Mouse (Mus musculus) cerebellum, adult 11 months (tissue): ENCODE results near the gene Plxna4.

Experiments used
- DNase-seq: peaks from one replicate; pipeline ENCODE4 v3.0.0; 2022

The Plxna4 gene

GRCm38 (mm10) chr6:32471639-32472038 lies 116.4 kb downstream of the Plxna4 start:
- DNase-seq: no peak

GRCm38 (mm10) chr6:32469196-32469595 lies 118.8 kb downstream of the Plxna4 start:
- no peak for DNase-seq

- DNase-seq: no peak
Measured at GRCm38 (mm10) chr6:32465129-32465528, 122.9 kb downstream of the Plxna4 start.

- no peak for DNase-seq
Measured at GRCm38 (mm10) chr6:32464637-32465036, 123.4 kb downstream of the Plxna4 start.

- no peak for DNase-seq
Measured at GRCm38 (mm10) chr6:32464046-32464445, 123.9 kb downstream of the Plxna4 start.

- no peak for DNase-seq
Measured at GRCm38 (mm10) chr6:32460400-32460799, 127.6 kb downstream of the Plxna4 start.

- no peak for DNase-seq
Measured at GRCm38 (mm10) chr6:32456641-32457040, 131.4 kb downstream of the Plxna4 start.

GRCm38 (mm10) chr6:32451851-32452250 lies 136.1 kb downstream of the Plxna4 start:
- DNase-seq: no peak

GRCm38 (mm10) chr6:32449237-32449963 lies 138.6 kb downstream of the Plxna4 start:
- DNase-seq: no peak

GRCm38 (mm10) chr6:32448787-32449186 lies 139.2 kb downstream of the Plxna4 start:
- no peak for DNase-seq

GRCm38 (mm10) chr6:32446276-32446675 lies 141.7 kb downstream of the Plxna4 start:
- DNase-seq: no peak

- no peak for DNase-seq
Measured at GRCm38 (mm10) chr6:32445246-32445645, 142.7 kb downstream of the Plxna4 start.

GRCm38 (mm10) chr6:32444393-32444792 lies 143.6 kb downstream of the Plxna4 start:
- DNase-seq: no peak

GRCm38 (mm10) chr6:32443679-32444078 lies 144.3 kb downstream of the Plxna4 start:
- no peak for DNase-seq

- no peak for DNase-seq
Measured at GRCm38 (mm10) chr6:32439434-32439833, 148.6 kb downstream of the Plxna4 start.

- DNase-seq: no peak
Measured at GRCm38 (mm10) chr6:32437219-32437618, 150.8 kb downstream of the Plxna4 start.

- DNase-seq: no peak
Measured at GRCm38 (mm10) chr6:32423124-32423523, 164.9 kb downstream of the Plxna4 start.

- no peak for DNase-seq
Measured at GRCm38 (mm10) chr6:32420610-32421009, 167.4 kb downstream of the Plxna4 start.

- DNase-seq: no peak
Measured at GRCm38 (mm10) chr6:32417351-32417750, 170.6 kb downstream of the Plxna4 start.

- DNase-seq: no peak
Measured at GRCm38 (mm10) chr6:32411325-32411724, 176.7 kb downstream of the Plxna4 start.

GRCm38 (mm10) chr6:32409625-32410024 lies 178.4 kb downstream of the Plxna4 start:
- DNase-seq: no peak

GRCm38 (mm10) chr6:32407574-32408185 lies 180.3 kb downstream of the Plxna4 start:
- DNase-seq: no peak

GRCm38 (mm10) chr6:32406316-32407095 lies 181.5 kb downstream of the Plxna4 start:
- DNase-seq: no peak
